Mouse (Mus musculus) spleen, postnatal 14 days (tissue): ENCODE results near the gene Glt28d2.

ENCODE experiments used
- DNase-seq, 2 experiments: peaks; one replicate each; pipeline ENCODE4 v3.0.0; 2021 to 2022; ENCODE audit warnings: low spot score in 2 of 2

The Glt28d2 gene

DNA sequence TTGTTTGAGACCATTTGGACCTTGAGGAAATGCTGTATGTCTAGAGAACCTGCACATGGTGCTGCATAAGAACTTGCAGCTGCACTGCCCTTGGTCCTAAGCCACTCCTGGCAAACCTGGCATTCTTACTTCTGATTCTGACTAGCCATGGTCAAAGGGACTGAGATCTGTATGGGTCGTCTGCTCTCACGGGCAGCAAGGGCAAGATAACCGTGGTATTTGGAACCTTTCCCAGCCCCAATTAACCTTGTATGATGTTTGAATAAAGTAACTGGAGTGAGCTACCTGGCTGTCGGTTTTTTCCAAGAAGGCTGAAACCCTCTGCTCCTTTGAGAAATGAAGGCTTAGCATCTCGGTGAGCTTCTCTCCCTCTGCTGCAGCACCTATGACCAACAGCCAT, 8.4 kb downstream of the Glt28d2 start:
- DNase-seq = no peak

DNA sequence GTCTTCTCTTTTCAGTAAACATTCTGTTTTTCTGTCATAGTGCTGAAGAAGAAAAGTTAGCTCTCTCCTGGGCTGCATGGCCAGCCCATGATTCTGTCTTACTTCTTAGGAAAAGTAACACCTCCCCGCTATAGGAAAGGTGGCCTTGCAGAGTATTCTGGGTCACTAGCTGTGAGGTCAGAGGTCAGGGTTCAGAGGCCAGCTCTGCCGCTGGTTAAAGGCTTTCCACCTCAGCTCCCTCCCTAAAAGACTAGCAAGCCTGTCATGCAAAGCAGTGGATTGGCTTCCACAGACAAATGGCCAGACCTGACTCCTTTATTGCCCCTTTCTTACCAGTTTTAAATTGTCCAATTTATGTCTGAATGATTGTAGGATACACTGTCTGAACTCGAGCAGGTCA, 23.3 kb downstream of the Glt28d2 start:
- no peak for DNase-seq

DNA sequence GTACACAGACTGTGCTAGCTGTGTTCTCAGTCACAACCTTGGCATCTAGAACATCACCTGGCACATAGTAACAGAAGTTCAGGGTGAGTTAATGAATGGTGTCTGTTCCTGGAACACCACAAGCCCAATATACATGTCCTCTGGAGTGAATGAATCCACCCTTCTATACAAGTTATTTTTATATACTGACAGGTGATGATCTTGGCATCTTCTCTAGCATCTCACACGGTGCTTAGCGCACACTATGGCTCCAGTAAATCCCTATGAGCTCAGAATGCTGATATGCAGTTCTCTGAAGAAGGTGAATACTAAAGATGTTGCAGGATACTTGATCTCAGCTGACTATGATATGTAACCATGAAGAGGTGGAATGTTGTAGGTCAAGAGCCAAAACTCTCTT, 24.4 kb downstream of the Glt28d2 start:
- DNase-seq = no peak

DNA sequence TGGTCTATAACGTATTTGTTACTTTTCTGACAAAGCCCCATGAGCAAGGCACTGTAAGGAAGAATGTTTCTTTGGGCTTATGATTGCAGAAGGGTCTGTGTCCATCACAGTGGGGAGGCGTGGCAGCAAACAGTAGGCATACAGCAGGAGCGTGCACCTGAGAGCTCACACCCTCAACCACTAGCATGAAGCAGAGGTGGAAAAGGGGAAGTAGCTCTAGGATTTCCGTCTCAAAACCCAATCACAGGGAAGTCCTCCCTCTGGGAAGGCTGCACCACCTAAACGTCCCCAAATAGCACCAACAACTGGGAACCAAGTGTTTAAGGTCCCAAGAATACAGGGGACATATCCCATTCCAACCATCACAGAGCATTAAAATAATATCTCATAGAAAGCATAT, 26.3 kb downstream of the Glt28d2 start:
- DNase-seq = no peak

DNA sequence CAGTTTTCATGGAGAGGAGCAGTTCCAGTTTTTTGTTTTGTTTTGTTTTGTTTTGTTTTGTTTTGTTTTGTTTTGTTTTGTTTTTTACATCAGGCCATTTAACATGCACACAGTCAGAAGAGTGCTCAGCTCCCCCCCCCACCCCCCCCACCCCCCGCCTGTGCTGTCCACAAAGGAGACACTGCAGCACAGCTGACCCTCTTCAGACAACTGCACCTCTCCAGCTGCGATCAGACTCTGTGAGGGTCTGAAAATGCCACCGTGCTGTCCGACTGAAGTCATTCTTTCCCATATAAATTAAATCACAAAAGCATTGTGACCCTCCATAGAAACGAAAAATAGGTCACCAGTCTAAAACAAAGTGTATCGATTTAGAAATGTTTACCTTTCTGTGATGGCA, 28.0 kb downstream of the Glt28d2 start:
- no peak for DNase-seq

DNA sequence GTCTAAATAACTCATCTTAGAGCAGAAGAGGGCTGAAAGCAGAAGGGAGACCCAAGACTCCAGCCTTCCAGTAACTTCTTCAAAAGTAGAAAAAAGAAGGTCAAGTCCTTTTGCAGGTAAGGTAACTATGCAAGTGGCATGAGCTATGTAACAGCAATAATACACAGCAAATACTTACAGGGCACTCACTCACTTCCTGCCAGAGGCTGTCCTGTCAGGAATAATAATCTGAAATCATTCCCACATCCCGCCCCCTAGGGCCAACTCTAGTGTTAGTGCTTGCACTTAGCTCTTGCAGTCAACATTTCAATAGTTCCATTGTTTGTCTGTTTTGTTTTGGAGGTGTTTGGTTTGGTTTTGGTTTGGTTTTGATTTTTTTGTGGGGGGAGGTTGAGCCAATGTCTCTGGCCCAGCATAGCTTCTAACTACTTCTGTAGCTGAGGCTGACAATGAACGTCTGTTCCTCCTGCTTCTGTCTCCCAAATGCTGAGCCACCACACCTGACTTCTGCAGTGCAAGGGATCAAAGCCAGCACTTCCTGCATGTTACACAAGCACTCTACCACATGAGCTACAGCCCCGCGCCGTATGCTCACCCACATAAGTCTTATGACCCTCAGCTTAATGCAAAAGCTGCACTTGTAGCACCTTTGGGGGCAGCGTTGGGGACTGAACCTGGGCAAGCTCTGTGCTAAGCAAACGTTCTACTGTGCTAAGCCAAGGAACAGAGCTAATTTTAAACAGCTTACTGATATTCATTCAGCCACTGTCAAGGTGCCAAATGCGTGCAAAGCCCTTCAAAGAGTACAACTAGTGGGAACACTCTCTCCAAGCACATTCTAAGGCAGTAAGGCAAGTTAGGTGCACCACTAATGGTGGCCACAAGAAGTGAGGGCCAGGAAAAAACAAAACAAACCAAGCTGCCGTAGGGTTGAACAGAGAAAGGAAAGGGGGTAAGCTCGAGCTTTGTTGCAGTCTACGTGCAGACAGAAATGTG, 28.9 kb downstream of the Glt28d2 start:
- no peak for DNase-seq

DNA sequence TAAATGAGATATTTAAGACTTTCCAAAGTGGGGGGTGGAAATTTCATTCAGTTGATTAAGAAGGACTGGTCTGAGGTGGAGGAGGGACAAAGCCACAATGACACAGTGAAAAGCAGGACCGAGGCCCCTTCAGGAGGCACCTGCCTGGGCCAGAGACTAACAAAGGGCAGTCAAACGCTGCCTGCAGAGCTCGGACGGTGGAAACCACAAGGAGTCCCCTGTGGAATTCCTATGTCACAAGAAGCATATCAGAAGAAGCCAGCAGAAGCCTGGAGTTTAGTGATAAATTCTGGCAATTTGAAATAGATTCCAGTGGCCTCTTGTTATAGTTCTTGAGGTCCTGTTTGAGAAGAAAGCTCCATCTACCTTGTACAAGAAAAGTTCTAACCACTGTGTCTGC, 30.2 kb downstream of the Glt28d2 start:
- DNase-seq = no peak

DNA sequence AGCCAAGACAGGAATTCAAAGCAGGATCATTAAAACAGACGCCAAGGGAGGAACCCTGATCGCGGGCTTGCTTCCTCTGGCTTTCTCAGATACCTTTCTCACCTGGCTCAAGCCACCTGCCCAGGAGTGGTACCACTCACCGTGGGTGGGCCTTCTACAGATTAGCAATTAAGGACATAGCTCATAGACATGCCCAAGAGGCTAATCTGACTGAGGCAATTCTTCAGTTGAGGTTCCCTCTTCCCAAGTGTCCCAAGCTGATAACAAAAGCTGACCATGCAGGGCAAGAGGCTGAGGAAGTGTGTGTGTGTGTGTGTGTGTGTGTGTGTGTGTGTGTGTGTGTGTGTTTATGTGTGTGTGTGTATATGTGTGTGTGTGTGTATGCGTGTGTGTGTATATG, 31.4 kb downstream of the Glt28d2 start:
- no peak for DNase-seq

DNA sequence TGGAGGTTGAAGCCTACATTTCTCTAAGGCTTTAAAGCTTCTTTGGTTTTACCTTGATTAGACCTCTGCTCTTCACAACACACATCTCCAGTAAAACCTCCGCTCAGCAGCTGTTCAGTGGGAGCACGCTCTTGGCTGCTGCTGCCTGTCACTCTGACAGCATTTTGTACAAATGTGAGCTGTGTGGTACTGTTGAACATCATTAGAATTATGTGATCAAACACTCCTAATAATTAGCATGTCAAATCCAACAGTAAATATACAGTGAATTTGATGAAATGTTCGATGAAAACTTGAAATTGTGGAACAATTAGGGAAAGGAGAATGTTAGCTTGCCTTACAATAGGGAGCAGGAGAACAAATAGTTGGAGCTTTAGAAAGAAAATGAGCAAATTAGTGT, 32.3 kb downstream of the Glt28d2 start:
- no peak for DNase-seq

DNA sequence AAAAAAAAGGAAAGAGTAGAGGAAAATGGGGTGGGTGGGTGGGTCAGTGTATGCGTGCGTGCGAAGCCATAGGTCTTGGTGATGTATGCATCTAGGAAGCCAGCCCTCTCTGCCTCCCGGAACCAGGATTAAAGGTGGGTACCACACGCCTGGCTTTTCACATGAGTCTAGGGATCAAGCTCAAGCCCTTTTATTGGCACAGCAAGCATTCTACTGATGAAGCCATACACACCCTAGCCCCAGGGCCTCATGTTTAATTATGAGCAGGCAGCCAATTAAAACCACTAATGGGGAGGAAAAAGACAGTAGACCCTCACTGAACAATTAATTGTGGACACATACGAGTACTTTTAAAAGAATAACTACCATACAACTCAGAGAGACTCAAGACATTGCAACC, 33.2 kb downstream of the Glt28d2 start:
- no peak for DNase-seq

DNA sequence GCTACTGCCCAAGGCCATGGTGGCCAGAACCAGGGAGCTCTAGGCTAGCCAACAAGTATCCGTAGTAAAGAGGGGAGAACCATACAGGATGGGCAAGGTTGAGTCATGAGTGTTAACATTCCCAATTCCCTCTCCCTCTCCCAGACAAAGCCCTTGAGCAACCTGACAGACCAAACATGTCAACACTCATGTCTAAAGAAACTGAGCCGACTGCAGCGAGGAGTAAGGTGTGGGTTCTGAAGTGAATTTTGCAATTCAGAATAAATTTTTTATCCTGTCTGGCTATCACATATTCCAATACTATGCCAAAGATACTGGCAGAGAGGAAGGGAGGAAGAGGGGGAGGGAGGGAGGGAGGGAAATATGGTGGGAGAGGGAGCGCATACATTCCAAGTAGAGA, 33.6 kb downstream of the Glt28d2 start:
- DNase-seq = no peak

DNA sequence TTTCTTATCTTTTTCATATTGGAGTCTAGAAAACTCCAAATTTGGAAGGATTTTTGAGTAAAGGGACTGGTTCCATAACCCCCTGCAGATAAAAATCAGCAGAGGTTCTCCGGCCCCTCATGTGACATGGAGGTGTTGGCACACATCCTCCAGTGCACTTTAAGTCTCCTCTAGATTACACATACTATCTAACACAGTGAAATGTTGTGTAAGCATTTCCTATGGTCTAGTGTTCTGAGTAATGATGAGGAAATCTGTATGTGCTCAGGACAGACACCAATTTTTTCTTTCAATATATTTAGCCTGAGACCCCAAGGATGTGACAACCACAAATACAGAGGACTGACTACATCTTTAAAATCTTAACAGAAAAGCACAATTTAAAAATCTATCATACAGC, 37.2 kb downstream of the Glt28d2 start:
- no peak for DNase-seq

DNA sequence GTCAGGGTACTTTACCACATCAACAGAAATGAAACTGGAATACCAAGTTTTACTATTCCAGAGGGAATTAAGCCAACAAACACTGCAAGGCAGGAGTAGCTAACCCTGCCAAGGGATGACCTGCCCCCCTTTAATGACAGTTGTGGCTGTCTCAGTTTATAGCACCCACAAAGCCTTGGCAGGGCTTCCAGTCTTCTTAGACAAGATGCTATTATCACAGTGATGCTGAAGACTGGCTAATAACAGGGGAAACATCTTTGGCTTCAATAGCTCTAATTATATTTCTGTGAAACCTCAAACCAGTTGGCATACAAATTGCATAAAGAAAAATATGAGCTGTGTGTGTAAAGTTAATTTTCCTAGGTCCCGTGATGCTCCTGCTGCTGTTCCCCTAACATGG, 41.0 kb downstream of the Glt28d2 start:
- no peak for DNase-seq

DNA sequence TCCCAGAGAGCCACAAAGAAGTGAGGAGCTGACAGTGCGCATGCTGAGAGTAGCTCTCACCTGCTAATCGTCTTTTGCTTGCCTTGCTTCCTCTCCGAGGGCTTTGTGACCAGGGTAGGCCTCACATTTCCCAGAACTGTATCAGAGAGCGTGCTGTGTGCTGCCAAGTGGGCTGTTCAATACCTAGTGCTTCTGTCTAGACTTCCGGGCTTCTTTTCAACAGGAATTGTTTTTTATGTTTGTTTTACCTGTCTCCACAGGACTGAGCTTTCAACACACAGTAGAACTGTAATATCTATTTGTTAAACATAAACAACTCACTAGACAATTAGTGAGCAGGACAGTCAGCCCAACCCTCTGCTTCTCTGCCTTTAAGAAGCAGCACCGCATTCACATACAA, 42.0 kb downstream of the Glt28d2 start:
- DNase-seq = no peak

DNA sequence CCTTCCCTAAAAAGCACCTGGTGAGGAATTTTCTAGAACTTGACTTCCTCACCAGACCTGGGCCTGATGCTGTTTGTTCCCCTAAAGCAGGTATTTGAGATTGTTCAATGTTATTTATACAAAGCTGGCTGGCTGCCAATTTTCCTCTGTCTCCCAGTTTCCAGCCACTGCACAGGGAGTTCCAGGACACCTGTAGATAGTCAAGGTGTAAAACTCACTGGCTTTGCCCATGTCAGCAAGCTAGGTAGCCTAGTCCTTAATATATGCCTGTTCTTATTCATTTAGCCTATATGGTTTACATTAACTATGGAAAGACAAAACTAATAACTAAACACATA, 44.5 kb downstream of the Glt28d2 start:
- DNase-seq = no peak

DNA sequence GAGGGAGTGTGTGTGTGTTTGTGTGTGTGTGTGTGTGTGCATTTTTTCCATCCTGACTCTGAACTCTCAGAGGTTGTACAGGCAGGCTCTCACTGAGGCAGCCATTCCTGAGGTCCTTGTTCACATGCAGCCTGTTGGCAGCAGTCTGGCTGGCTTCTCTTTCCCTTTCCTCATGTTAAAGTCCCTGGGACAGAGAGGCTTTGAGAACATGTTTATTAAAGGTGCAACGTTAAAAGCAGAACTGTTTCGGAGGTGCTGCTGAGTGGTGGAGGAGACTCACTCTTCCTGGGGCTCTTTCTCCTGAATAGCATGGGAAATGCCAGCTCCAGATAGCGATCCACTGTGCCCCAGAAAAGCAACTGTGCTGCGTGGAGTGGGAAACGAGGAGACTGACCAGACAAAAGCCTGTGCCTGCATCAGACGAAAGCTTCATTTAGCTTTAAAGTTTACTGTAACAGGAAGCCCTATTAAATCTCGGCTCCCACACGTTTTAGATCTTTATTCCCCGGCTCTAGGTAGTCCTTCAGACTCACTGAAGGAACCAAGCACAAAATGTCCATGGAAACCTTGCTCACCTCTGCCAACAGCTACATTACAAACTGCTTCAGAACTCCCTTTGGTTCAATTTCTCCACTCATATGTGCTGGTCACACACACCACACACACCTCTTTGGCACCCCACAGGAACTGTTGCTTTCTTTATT, 45.0 kb downstream of the Glt28d2 start:
- DNase-seq = no peak

DNA sequence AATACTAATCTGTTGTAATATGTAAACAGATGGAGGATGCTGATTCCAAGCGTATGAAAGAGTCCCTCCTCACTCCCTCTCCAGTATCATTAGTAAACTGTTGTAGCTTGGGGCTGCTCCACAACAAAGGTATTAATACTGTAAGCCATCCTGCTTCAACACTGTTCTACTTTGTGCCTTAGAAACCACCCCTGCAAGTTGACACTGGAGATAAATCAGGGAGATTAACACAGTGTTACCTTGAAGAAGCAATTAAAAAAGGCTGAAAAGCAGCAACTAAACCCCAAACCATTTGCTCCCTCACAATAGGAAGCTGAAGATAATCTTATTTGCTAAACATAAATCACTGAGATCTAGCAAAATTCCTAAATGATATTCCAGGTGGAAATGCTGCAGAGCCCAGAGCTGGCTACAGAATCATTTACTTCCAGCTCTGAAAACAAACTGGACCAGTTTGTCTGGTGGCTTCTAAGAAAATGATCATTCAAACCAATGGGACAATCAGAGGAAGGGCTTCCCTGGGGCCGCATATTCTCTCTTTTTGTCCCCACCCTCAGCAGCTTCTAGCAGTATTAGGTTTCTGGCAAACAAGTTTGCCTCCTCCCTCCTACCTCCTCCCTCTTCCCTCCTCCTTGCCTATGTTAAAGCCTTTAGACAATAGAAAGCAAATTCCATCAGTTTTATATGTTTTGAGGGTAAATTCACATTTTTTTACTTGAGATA, 45.7 kb downstream of the Glt28d2 start:
- no peak for DNase-seq

DNA sequence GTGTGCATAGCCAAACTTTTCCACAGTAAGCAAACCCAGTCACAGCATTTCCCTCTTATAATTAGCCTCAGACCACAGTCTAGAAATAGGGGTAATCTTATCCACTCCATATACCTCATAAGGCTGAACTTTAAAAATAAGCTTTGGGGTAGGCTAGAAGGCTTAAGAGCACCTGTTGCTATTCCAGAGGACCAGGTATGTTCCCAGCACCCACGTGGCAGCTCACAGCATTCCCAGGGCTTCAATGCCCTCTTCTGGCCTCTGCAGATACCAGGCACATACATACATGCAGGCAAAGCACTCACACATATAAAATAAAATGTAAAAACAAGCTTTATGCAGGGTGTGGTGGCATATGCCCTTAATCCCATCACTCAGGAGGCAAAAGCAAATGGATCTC, 53.7 kb downstream of the Glt28d2 start:
- no peak for DNase-seq

DNA sequence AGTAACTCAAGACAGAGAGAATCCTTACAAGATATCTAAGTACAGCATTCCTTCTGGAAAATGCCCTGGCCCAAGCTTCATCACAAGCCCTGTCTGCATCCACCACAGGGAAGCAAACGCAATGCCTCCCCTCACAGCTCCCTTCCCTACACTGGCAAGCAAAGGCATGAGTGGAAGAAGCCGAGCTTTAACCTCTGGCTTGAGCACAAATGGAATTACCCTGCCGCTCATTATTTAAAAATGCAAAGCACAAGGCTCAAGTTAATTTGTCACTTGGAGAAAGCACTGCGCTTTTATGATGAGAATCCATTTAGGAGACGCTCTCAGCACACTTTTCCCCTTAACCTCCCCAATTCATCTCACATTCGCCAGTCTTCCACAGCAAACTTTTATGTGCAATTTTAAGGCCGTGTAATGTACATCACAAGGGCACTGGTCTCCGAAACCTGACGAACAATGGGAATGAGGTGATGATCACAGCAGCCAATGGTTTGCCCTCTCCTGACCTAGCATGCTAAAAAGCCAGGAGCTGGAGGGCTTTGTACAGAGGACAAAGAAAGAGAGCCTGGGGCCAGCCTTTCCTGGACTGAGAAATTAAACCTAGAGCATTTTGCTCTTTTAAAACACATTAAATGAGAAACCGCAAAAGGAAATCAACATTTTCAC, 54.7 kb downstream of the Glt28d2 start:
- DNase-seq = no peak

DNA sequence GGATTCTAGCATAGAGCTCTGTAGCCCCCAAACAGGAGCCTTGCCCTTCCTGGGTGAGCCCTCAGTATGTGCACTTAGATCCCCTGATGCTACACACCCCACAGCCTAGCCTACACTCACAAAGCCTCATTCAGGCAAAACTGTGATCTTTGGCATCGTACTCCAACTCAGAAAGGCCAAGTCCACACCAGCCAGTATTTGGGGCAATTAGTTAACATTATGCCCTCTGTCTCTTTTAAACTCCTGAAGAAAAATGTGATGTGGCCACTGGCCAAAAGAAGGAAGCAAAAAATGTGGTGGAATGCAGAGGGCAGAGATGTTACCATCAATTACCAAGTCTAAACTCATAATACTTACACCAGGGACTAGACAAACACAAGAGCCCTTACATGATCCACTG, 55.5 kb downstream of the Glt28d2 start:
- DNase-seq = no peak

DNA sequence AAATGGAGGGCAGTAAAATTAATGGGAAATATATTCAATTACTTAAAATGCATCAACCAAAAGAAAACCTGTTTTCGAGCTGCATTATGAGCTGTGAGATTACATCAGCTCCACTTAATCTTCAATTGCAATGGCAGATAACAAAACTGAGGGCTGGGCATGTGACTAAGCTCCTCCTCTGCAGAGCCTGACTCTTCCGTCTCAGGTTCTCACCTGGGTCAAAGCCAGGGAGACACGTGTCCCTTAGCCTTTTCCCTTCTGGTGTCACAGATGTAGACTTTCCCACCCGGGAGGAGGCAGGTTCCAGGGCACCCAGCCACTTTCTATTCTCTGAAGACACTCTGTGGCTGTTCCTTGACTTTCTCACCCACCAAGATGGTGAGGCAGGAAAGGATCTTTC, 58.3 kb downstream of the Glt28d2 start:
- no peak for DNase-seq

DNA sequence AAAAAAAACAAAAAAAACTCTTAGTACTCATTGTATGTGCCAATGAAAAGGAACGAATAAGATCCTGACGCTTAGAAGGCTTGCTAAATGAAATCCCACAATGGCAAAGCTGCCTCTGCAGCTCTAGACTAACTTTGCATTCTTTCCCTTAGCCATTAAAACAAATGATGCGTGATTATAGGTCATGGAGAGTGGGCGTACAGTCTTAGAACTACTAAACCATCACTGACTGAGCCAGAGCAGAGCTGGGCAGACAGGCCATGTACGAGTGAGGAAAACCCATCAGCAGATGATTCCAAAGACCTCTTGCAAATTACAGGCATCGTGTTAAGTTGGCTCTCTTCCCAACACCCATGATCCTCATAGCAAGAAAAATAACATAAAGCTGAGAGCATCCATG, 59.5 kb downstream of the Glt28d2 start:
- no peak for DNase-seq
